Mouse (Mus musculus): Measurements from ENCODE around the gene Pold2.

DNA sequence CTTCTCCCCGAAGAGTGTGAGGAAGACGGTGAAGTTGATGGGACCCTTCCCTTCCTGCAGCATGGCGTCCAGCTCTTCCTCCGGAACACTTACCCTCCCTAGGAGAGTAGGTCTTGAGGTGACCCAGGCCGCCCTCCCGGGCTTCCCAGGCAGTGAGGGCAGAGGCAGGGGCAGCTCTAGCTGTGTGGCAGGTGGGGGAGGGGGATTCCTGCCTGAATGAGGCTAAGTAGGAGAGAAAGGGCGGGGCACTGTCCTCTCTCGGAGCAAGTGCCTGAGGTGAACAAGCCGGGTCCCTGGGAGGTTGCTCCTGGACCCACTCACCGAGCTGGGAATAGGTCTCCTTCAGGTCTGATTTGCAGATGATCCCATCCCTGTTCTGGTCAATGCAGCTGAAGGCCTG, 19.7 kb upstream of the Pold2 start:
- TF ChIP-seq HCFC1 (IDR thresholded peaks at IDR 0.05; ENCODE audit: borderline replicate concordance, insufficient read depth, low read length) (no peak), ZNF384 (IDR thresholded peaks at IDR 0.05; ENCODE audit: low read depth, low read length) (no peak), CHD2 (IDR thresholded peaks at IDR 0.05; ENCODE audit: low read depth, low read length) (no peak), ZC3H11A (IDR thresholded peaks at IDR 0.05; ENCODE audit: borderline replicate concordance, low read depth, low read length) (no peak), MAFK (IDR thresholded peaks at IDR 0.05; ENCODE audit: insufficient read depth, low read depth, low read length) (no peak)
